Mouse (Mus musculus): ENCODE results near the gene Agap2. TPM values are rescaled to one million over a fixed set of nuclear protein-coding genes. Genes with fewer than 3 reads are reported as not detected.
"Not testable (repeated sequence)": the region's sequence is repeated elsewhere in the genome, so short reads cannot be mapped to it uniquely, and the experiment has no call there.

The Agap2 gene
- polyA plus RNA-seq, 1 experiment from 2014 or later = not detected

- 75% methylated on average over 9 of the region's 9 CpGs for WGBS
- no peaks in the 10 kb centered on the region for H3K36me3 ChIP-seq
- ATAC-seq (ENCODE audit: insufficient number of reproducible peaks, insufficient read depth, low FRiP score, low TSS enrichment, low read depth) = no peak
Observed at GRCm38 (mm10) chr10:127125210-127126001, 50.3 kb downstream of the Agap2 start.

DNA sequence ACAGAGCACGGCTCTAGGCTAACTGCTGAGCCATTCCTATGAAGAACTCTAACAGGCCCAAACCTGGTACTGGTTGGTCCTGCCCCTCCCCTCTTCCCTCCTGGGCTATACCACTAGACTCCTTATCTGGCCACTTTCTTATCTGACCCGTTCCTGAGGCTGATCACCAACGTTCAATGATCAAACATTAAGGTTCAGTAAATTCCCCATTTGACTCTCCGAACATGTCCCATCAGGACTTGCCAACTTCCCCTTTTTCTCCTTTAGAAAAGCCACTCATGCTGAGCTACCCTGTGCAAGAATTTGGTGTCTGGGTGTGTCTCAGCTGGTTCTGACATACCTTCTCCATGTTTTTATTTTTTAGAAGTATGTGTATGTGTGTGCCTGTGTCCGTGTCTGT lies 51.5 kb downstream of the Agap2 start:
- no peak for ATAC-seq (ENCODE audit: insufficient number of reproducible peaks, insufficient read depth, low FRiP score, low TSS enrichment, low read depth)
- Histone ChIP-seq H3K4me3 (replicated peaks) (no peak overlapping the region), H3K4me1 (replicated peaks) (peaks cover 5% of the 10 kb centered on the region; the same call in 1 of the 2 replicates), H3K4me2 (no peak overlapping the region), H3K9ac (replicated peaks) (no peak overlapping the region), H3K9me3 (no peaks in the 10 kb centered on the region), H3K27ac (no peak overlapping the region), H3K36me3 (no peaks in the 10 kb centered on the region), H3K27me3 (no peaks in the 10 kb centered on the region)
- 89% methylated on average over 5 of the region's 5 CpGs for WGBS

More at GRCm38 (mm10) chr10:127125210-127126001, 50.3 kb downstream of the Agap2 start:
- H3K4me1 ChIP-seq (replicated peaks) = peaks cover 7% of the 10 kb centered on the region
- no peak overlapping the region for H3K4me2 ChIP-seq
- H3K27me3 ChIP-seq = no peaks in the 10 kb centered on the region
- no peak overlapping the region for H3K27ac ChIP-seq
- no peak overlapping the region for H3K4me3 ChIP-seq (replicated peaks)
- H3K9ac ChIP-seq (replicated peaks) = no peak overlapping the region
- no peaks in the 10 kb centered on the region for H3K9me3 ChIP-seq

DNA sequence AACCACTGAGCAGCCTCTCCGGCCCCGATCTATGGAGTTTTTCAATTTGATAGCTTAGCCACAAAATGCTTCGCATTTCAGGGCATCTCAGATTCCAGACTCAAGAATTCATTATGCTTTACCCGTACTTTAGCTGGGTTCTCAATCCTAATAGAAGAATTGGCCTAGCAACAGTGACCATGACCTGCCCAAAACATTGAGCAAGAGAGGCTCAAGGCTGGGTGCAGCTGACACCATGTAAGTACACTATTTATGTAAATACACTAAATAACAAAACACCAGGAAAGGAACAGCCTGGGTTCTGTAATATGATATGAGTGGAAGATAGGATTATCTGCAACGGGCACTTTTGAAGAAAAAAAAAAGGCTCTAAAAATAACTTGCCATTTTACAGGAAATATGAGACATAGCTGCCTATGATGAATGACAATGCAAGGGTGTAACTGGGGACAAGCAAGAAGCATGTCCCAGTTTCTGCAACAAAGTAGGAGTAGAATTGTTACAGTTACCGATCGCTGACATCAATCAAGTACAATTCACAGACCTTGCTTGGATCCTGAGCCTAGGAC lies 52.7 kb downstream of the Agap2 start:
- H3K4me3 ChIP-seq (replicated peaks) = no peak overlapping the region
- 79% methylated on average over 7 of the region's 7 CpGs for WGBS
- no peaks in the 10 kb centered on the region for H3K9me3 ChIP-seq
- H3K9ac ChIP-seq (replicated peaks) = no peak overlapping the region
- no peaks in the 10 kb centered on the region for H3K27me3 ChIP-seq
- H3K27ac ChIP-seq = no peak overlapping the region
- H3K4me2 ChIP-seq = no peak overlapping the region
- no peaks in the 10 kb centered on the region for H3K36me3 ChIP-seq
- H3K4me1 ChIP-seq (replicated peaks) = peaks cover 2% of the 10 kb centered on the region; the same call in 1 of the 2 replicates
- no peak for ATAC-seq (ENCODE audit: insufficient number of reproducible peaks, insufficient read depth, low FRiP score, low TSS enrichment, low read depth)

DNA sequence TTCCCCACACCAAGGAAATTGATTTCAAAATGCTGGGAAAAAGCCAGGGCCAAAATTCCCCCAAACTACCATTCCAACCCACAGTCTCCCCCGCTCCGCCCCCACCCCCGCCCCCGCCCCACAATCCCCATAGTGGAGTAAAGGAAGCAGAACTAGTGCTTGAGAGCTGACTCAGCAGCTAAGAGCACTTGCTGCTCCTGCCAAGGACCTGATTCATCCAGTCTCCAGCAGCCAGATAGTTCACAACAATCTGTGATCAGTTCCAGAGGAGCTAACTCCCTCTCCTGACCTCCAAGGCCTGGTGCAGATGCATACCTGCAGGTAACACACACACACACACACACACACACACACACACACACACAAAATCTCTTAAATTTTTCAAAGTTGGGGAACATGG lies 54.3 kb downstream of the Agap2 start:
- WGBS = 72% methylated on average over 4 of the region's 4 CpGs
- Histone ChIP-seq H3K27ac (no peak overlapping the region), H3K27me3 (no peaks in the 10 kb centered on the region), H3K4me1 (replicated peaks) (no peaks in the 10 kb centered on the region), H3K9ac (replicated peaks) (no peak overlapping the region), H3K4me3 (replicated peaks) (no peak overlapping the region), H3K4me2 (no peak overlapping the region), H3K9me3 (no peaks in the 10 kb centered on the region), H3K36me3 (no peaks in the 10 kb centered on the region)
- no peak for ATAC-seq (ENCODE audit: insufficient number of reproducible peaks, insufficient read depth, low FRiP score, low TSS enrichment, low read depth)

GRCm38 (mm10) chr10:127132469-127132868 lies 57.4 kb downstream of the Agap2 start:
- Histone ChIP-seq H3K4me1 (replicated peaks) (no peaks in the 10 kb centered on the region), H3K36me3 (no peaks in the 10 kb centered on the region), H3K9ac (replicated peaks) (no peak overlapping the region), H3K4me3 (replicated peaks) (no peak overlapping the region), H3K27me3 (no peaks in the 10 kb centered on the region), H3K9me3 (no peaks in the 10 kb centered on the region), H3K4me2 (no peak overlapping the region), H3K27ac (no peak overlapping the region)
- WGBS = 63% methylated on average over 5 of the region's 5 CpGs
- ATAC-seq (ENCODE audit: insufficient number of reproducible peaks, insufficient read depth, low FRiP score, low TSS enrichment, low read depth) = no peak

DNA sequence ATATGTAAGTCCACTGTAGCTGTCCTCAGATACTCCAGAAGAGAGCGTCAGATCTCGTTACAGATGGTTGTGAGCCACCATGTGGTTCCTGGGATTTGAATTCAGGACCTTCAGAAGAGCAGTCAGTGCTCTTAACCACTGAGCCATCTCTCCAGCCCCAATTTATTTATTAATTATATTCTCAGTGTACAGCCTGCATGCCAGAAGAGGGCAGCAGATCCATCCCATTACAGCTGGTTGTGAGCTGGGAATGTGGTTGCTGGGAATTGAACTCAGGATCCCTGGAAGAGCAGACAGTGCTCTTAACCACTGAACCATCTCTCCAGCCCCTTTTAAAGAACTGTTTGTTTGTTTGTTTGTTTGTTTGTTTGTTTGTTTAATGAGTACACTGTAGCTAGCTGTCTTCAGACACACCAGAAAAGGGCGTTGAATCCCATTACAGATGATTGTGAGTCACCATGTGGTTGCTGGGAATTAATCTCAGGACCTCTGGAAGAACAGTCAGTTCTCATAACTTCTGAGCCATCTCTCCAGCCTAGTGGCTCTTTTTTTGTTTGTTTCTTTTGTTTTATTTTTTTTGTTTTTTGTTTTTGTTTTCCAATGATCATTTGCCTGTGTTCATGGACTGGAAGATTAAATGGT lies 59.4 kb downstream of the Agap2 start:
- not testable (repeated sequence) for H3K4me2 ChIP-seq; H3K4me3 ChIP-seq (replicated peaks); H3K9ac ChIP-seq (replicated peaks); ATAC-seq (ENCODE audit: insufficient number of reproducible peaks, insufficient read depth, low FRiP score, low TSS enrichment, low read depth); H3K27ac ChIP-seq; H3K4me1 ChIP-seq (replicated peaks); H3K9me3 ChIP-seq; H3K27me3 ChIP-seq; H3K36me3 ChIP-seq
- WGBS = 83% methylated on average over 3 of the region's 3 CpGs

- Histone ChIP-seq H3K4me1 (replicated peaks) (no peaks in the 10 kb centered on the region), H3K9ac (replicated peaks) (no peak overlapping the region), H3K9me3 (no peaks in the 10 kb centered on the region), H3K27me3 (no peaks in the 10 kb centered on the region), H3K27ac (no peak overlapping the region), H3K4me2 (no peak overlapping the region), H3K36me3 (no peaks in the 10 kb centered on the region), H3K4me3 (replicated peaks) (no peak overlapping the region)
- WGBS = 46% methylated on average over 8 of the region's 8 CpGs
- no peak for ATAC-seq (ENCODE audit: insufficient number of reproducible peaks, insufficient read depth, low FRiP score, low TSS enrichment, low read depth)
Observed at GRCm38 (mm10) chr10:127135118-127135836, 60.2 kb downstream of the Agap2 start.

DNA sequence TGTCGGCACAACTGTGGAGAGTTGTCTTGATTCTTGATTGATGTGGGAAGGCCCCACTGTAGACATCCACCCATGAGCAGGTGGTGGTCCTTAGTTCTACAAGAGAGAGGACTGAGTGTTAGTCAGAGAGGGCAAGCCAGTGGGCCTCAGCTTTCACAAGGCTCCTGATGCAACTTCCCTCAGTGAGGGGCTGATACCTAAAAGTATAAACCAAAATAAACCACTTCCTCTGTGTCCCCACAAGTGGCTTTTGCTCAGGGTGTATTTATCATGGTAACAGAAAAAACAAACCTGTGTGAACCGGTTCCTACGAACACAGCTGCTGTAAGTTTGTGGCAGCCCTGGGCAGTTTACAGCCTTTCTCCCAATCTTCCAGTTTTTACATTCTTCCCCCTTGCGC lies 61.4 kb downstream of the Agap2 start:
- 80% methylated on average over 4 of the region's 4 CpGs for whole genome bisulfite sequencing
- Histone ChIP-seq H3K9me3 (no peaks in the 10 kb centered on the region), H3K4me2 (no peak overlapping the region)

DNA sequence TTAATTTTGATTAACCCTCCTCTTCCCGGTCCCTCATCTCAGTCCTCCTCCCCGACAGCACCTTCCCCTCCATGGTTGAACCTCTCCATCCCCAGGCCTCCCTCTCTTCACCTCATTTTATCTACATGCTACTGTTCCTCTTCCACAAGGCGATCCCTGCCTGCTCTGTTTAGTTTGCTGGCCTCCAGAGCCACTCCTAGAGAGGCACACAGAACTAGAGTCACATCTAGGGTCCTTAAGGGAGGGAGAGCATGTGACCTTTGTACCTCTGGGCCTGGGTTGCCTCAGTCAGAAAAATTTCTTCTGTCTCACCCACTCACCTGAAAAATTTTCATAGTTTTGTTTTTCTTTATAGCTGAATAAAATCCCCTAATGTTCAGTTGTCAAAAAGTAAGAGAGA lies 62.8 kb downstream of the Agap2 start:
- Histone ChIP-seq H3K36me3 (no peaks in the 10 kb centered on the region), H3K27ac (no peak overlapping the region), H3K4me1 (replicated peaks) (no peaks in the 10 kb centered on the region), H3K4me3 (replicated peaks) (no peak overlapping the region), H3K9me3 (no peaks in the 10 kb centered on the region), H3K9ac (replicated peaks) (no peak overlapping the region), H3K4me2 (no peak overlapping the region), H3K27me3 (no peaks in the 10 kb centered on the region)
- ATAC-seq (ENCODE audit: insufficient number of reproducible peaks, insufficient read depth, low FRiP score, low TSS enrichment, low read depth) = no peak
- 86% methylated on average over 3 of the region's 3 CpGs for WGBS

More for the DNA sequence above, 61.4 kb downstream of the Agap2 start:
- H3K4me3 ChIP-seq (replicated peaks) = no peak overlapping the region
- no peaks in the 10 kb centered on the region for H3K27me3 ChIP-seq
- no peak overlapping the region for H3K27ac ChIP-seq
- no peaks in the 10 kb centered on the region for H3K36me3 ChIP-seq
- H3K9ac ChIP-seq (replicated peaks) = no peak overlapping the region
- no peak for ATAC-seq (ENCODE audit: insufficient number of reproducible peaks, insufficient read depth, low FRiP score, low TSS enrichment, low read depth)
- H3K4me1 ChIP-seq (replicated peaks) = no peaks in the 10 kb centered on the region

DNA sequence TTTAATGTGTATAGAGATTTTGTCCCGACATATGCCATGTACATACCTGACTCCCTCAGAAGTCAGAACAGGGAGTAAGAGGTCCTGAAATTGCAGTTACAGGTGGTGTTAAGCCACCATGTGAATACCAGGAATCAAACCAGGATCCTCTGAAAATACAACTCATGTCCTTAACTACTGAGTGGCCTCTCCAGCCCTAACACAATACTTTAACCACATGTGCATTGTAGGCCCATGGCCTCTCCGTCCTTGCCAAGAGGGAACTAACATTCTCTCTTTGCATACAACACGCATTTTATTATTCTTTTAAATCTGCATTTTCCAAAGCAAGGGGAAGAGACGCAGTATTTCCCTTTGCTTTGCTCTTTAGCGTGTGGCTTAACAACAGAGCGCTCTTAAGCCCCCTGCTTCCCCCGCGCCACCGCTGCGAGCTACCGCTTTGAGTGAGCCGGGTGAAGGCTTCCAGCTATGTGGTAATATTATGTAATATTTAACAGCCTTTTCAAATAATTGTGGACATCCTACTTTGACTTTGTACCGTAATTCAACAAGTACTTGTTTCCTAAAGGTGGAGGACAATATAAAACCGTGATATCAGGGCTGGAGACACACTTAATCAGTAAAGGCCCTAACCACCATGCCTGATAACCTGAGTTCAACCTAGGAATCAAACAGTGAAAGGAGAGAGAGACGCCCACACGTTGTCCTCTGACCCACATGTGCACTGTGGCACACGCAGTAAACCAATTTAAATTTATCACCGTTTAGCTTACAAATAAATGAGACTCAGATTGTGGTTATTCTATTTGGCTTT lies 63.5 kb downstream of the Agap2 start:
- H3K9me3 ChIP-seq = no peaks in the 10 kb centered on the region
- ATAC-seq (ENCODE audit: insufficient number of reproducible peaks, insufficient read depth, low FRiP score, low TSS enrichment, low read depth) = no peak
- no peak overlapping the region for H3K27ac ChIP-seq
- no peak overlapping the region for H3K9ac ChIP-seq (replicated peaks)
- 90% methylated on average over 18 of the region's 18 CpGs for WGBS
- no peaks in the 10 kb centered on the region for H3K36me3 ChIP-seq
- H3K4me1 ChIP-seq (replicated peaks) = no peaks in the 10 kb centered on the region
- no peaks in the 10 kb centered on the region for H3K27me3 ChIP-seq
- no peak overlapping the region for H3K4me2 ChIP-seq
- no peak overlapping the region for H3K4me3 ChIP-seq (replicated peaks)
